Mouse (Mus musculus) frontal cortex, postnatal 14 days (tissue): Measurements from ENCODE around the gene Spp2.

Source experiments
- DNase-seq, 2 experiments: peaks; one replicate each; pipeline ENCODE4 v3.0.0; 2022; ENCODE audit warnings: low spot score in 2 of 2

Spp2 gene

DNA sequence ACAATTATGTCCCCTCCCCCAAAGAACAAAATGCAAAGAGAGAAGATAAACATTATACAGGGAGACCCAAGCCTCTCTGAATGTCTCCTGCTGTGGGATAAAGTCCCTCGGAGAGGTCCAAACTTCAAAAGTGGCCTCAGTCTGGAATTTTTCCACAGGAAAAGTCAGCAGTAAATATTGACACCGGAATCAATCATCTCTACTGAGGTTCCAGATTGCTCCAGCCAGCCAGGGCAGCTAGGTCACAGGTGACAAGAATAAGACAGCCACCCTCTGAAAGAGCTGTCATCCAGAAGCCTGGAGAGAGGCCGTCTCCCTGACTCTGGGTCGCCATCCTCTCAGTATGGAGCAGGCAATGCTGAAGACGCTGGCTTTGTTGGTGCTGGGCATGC lies at the start of gene Spp2:
Spp2 (plus strand) TSS at position 155 of the 392 bp plus-strand sequence.
- no peak for DNase-seq

DNA sequence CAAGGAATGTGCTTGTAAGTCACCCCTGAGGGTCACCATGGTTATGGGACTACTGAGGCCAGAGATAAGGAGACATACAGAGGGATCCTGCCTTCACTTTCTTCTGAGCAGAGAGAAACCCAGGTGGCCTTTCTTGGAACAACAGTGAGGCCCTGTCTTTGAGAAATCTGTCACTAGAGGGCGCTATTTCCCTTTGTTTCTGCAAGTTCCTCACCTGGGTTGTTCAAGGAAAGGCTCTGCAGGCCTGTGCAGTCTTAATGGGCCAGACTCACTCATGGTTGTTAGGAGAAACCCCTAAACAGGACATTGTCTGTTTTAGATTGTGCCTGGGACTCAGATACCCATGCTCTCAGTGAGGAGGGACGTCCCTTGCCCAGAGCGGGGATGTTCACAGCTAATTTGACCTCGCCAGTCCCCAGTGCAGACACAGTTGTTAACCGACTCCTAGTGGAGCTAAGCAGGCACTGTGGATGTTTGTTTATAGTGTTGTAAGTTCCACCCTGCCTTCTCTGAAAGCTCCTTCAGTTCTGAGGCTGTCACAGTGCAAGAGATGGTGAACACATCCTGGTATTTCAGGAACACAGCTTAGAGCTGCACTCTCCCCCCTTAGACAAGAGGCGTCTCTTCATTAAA lies 49.2 kb upstream of the Spp2 start:
- peak; percentile 19 to 60 for DNase-seq

DNA sequence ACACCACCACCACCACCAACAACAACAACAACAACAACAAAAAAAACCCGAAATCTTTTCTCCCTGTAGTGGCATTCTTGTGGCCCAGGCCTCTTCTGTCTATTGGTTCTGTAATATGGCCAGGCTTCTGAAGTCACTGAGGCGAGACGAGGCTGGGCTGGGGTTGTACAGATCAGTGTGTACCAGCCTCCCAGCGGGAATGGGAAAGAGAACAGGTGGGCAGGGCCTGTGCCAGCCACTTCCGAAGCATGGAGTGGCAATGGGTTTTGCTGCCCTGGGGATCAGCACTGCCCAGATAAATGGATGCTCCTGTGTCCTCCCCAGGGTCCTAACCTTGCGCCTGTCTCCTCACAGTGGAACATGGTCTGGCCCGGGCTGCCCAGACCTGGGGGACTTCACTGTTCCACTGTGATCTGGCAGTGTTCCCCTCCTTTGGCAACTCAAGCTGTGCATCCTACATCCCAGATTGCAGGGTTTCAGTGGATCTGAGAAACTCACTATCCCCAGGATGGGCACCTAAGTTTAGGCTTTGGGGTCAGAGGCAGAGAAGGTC lies 48.6 kb upstream of the Spp2 start:
- no peak for DNase-seq

DNA sequence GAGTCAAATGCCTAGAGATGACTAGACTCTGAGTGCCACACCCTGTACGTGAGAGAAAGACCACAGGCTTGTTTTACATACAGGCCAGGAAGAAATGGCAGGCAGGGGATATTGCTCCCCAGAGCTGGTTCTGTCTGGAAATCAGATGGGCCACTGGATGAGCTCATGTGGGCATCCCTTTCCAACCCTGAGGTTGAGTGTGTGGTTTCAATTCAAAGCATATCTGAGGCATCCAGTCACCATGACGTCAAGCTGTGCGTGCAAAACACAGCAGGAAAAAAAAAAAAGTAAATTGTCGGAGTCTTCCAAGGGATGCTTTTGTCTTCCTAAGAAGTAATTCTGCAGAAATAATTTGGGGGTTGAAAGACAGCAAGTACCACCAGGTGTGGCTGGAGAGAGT lies 45.7 kb upstream of the Spp2 start:
- DNase-seq, result no peak

DNA sequence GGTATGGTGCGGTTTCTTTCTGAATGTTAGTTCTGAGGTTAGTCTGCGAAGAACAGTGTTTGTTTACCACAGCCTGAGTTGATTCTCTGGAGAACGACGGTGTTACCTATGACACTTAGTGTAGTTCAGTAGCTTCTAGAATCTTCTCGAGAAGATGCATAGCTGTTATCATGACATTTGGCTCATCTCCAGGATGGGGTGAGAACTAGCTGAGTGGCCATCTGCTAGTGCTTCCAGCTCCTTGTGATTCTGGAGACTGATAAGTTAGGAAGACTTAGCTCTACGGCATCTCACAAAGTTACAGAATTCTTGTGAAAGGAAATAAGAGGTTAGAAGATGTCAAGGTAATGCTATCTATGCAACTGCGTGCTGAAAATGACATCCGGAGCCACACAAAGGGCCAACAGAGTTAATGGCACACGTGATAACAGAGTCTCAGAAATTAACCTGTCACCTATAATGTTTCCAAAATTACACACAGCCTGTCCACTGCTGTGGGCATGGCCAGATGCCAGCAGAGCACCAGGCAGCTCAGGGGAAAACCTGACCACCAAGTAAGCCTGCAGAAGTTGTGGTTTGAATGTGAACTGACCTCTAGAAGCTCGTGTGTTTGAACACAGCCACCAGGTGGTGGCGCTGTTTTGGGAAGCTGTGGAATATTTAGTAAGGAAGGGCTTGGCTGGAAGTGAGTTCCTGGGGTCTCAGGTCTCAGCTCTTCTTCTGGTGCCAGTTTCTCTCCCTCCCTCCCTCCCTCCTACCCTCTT lies 39.7 kb upstream of the Spp2 start:
- no peak for DNase-seq

DNA sequence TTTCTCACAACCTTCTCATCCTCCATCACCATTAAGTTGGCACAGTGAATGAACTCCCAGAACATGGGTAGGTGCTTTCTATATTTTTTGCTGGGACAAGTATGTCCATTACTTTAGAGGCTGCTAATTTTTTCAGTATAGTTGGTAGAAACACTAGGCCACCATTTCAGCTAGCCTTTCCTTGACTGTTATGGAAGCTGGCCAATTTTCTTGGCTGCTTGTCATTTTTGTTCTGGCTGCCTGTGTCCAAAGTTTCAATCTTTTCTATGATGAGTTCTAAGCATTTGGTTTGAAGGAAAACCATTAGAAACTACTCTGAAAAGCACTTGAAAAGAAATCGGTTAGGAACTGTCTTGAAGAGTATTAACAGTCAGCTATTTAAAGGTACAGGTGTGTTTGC lies 28.3 kb upstream of the Spp2 start:
- DNase-seq, result no peak

DNA sequence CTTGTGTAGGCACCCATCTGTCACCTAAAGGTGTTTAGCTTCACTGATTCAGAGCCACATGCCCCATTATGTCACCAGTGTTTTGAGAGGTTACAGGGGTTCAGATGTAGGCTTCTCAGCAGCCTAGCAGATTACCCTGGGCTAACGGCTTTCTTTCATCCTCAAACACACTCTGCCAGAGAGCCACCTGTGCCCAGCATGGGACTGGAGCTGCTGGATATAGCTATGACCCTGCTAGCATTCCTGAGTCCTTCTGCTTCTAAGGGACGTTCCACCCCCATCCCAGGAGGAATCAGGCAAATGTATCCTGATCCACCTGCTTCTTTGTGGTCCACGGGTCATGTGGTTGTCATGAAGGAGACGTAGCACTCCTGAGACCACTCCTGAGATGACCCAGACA lies 15.1 kb upstream of the Spp2 start:
- no peak for DNase-seq

DNA sequence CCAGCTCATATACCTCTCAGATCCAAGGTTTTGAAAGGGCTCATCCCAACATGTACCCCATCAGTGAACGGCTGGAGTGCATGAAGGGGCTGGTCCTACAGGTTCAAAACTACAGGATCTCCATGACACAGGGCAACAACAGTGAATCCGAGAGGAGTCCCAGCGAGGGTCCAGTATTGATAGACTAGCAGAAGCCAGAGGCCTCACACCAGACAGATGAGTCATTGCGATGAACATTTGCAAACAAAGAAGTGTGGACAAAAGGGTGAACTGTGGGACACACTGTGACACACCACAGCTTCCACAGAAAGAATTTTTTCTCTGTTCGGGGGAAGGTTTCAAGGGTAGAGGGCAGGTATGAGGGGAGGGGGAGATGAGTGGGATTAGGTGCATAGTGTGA lies 13.4 kb upstream of the Spp2 start:
- DNase-seq, result no peak

DNA sequence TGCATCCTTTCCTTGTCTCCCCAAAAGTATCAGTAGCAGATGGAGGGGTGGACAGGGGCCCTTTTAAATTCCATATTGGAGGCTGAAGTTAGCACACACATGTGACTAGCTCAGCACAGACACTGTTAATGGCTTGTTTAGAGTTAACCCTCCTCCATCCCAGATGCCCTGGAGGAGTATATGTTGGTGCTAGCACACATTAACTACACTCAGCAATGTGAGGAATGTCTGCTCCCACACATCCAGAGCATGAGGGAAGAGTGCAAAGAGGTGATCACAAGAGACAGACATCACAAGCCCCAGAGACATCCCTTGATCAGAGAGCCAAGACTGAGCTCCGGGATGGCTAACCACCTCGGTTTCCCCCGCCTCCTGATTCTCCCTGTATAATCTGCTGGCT lies 3.4 kb upstream of the Spp2 start:
- DNase-seq, result no peak

DNA sequence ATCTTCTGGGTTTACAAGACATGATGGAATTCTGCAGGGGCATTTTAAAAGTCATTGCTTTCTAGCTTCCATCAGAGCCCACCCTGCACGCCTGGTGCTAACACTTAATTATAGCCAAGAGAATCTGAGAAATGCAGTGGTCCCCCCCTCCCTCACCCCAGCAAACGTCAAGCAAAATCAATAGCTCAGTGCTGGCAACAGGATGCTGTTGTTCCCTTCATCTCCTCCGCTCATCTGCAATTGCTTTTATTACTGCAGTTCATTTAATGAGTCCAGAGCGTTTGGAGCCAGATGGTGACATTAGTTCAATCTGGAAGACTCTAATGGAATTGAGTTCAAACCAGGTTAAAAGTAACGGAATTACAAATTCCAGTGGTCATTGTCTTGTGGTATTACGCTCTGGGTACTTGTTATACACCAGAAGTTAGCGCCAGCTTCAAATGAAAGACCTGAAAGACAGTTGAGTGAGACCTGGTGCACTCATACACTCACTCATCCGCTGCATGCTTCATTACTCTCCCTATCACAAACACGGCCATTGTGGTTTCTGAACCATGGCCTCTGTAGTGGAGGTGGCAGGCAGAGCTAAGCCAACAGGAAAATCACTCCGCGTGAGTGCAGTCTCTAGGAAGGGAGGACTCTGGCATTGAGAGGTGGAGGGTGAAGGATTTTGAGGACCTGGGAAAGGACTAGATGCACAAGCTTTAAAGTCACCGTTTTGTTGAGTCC lies 519 bp upstream of the Spp2 start:
- DNase-seq, result no peak

DNA sequence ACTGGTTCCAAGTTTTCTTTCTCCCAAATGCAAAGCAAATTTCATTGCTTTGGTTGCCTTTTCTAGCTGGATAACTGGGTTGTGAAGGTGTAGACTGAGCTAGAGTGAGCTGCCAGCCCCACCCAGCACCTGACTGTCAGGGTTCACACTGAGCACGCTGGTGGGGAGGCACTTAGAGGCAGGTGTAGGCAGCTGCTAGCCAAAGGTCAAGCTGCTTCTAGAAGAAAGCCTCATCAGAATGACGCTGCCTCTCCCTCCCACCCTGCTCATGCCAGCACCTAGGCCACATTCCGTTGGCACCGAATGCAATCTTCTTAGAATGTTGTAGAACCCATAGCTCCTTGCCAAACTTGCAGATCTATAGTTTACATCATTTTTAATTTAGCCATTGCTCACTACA lies 1.6 kb downstream of the Spp2 start:
- DNase-seq, result no peak

DNA sequence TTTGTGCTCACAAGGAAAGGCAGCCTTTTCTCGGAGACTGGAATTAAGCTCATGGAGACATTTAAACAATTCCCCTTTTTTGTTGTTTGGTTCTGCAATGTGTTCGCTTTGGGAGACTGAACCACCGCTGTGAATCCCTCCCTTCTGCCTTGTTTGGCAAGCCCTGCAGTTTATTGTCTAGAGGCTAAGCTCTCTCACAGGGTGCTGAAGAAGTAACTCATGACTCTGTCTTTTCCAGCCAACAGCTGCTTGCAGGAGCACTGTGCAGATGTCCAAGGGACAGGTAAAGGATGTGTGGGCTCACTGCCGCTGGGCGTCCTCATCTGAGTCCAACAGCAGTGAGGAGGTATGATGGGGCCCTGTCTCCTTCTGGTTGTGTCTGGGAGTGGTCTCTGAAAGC lies 5.3 kb downstream of the Spp2 start:
- no peak for DNase-seq

DNA sequence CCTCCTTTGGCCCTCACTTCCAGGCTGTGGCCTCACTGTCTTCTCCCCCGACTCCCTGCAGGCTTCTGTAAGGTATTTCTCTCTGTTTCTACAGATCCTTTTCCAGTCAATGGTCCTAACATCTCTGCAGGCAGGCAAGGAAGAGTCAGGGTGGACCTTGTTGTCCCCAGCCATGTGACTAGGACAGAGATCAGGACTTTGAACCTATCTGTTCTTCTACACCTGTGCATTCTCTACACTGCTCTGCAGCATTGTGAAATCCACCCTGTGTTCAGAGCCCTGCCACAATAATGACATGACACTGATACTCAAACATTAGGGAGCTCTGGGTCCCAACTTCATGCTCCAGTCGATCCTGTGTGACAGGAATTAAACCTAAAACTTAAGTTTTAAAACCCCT lies 12.2 kb downstream of the Spp2 start:
- no peak for DNase-seq

DNA sequence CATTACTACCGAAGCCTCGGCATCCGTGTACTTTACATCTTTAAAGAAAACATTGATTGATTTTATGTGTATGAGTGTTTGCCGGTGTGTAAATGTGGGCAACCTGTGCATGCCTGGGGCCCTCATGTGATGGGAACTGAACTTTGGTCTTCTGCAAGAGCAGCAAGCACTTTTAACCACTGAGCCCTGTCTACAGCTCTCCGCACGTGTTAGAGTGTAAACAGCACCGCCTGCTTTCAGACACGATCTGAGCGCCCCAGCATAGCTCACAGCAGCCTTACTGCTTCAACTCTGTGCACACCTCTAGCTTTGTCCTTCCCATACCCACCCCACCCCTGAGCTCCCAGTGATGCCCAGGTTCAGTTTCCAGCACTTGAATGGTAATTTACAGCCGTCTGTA lies 15.3 kb downstream of the Spp2 start:
- no peak for DNase-seq

DNA sequence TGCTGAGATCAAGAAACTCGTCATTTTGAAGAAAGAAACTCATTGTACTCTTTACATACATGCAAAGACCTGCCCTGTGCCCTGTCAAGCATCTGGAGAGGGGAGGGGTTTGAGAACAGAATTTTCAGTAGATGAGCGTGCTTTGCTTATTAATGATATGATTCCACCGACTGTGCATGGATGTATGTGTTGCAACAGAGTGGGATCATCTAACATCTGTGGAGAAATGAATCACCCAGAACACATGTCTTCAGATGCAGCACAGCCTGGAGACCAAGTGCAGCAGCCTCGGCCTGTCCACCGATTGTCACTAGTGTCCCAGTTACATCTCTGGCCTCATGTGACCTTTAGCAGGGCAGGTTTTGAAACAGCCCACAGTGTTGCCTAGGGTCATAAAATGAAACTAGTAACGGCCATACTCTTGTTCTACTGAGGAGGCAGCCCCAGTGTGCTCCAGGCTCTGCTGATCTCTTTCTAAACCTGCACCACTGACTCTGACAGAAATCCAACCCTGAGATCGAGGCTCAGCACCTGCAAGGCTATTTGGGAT lies 16.2 kb downstream of the Spp2 start:
- no peak for DNase-seq

DNA sequence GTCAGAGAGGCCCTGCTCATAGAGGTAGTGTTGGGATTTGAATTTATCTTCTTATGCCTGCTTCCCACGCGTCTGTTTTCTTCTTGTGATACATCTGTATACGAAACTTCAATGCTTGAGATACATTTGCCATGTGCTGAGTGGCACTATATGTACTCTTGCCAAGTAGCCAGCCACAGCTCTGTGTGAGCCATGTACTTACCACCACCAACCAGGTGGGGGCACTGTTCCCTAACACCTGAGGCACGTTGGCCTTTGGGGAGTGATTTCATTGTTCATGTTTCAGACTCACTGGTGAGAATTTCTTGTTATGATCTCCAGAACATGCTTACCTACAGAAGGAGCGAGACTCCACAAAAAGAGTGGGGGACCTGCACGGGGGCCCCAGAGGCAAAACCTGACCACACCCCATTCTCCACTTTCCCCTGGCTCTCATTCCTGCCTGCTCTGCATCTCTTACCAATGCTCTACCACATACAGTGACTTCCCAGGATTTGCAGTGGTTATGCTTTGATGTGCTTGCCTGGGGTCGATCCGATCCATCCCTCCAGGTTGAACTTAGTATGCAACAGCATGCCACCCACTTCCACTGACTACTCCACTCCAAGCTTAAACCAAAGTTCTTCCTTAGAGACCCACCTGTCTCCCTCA lies 18.0 kb downstream of the Spp2 start:
- DNase-seq, result peak; percentile 52 to 76

DNA sequence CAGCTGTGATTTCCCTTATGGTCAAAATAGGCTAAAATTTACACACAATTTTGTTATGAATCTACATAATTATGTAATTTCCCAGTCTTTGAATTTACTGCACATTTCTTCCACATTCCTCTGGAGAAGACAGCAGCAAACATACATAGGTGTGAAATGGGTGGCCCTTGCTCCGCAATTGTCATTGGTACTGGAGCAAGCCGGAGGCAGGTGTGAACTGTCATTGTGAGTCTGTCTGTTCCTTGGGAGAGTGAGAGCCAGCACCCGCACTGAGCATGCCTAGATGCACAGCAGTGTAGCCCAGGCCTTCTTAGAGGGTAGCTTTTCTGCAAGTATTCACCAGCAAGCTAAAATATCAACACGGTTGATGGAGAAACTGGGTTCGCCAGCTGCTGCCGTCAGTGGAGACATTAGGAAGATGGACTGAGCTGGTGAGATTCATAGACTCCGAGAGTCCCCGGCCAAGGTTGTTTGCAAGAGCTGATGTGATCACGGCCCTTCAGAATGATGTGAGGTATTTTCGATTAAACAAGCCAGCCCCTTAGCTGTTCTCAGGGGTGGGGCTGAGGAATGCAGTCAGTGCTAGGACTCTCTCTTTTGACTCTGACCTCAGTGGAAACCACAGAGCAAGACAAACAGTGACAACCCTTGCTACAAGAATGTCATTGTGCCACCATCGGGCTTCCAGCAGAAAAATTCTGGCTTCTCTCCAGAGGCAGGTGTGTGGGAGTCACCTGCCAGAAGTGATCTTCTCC lies 21.4 kb downstream of the Spp2 start:
- DNase-seq, result no peak

DNA sequence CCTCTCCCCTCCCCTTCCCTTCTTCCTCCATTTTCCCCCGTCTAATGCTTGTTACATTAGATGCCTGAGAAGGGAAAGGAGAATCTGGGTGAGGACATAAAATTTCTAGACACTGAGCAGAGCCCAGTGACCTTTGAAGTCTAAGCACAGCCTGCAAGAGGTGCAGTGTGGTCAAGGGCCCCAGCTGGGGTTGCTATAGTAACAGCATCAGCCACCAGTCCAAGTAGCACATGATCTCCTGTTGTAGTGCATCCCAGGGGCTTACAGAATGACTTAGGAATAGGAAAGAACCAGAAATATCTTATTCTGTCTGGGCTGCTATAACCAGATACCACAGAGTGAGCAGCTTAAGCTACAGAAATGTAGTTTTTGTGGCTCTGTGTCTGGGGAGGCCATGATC lies 22.7 kb downstream of the Spp2 start:
- no peak for DNase-seq

DNA sequence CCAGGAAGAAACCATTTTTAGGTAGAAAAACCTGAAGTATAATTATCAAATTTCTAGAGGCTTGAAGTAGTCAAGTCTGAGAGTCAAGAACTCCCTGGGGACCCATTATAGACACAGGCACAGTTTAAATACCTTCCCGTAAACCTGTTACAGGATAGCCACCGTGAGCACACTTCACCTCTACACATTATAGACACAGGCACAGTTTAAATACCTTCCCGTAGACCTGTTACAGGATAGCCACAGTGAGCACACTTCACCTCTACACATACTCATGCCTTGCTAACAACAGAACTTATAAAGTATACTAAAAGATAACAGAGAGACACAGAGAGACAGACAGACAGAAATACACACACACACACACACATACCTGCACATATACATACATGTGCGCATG lies 24.5 kb downstream of the Spp2 start:
- DNase-seq, result no peak

DNA sequence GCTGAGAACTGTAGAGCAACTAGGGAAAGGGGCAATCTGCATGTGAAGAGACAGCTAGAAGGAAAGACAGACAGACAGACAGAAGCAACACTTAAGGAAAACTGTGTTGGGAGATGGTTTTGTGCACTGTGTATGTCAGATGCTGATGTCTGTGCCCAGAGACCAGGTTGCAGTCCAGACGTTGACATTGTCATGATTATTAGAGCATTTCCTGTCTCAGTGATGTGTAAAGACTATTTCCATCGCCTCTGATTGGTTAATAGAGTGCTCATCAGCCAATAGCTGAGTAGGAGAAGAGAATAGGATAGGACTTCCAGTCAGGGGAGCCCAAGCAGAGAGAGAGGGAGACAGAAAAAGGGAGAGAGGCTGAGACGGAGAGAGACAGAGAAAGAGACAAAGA lies 25.8 kb downstream of the Spp2 start:
- no peak for DNase-seq
